Mouse (Mus musculus): ENCODE data around the gene B4gat1. TPM values are rescaled to one million over a fixed set of nuclear protein-coding genes. Genes with fewer than 3 reads are reported as not detected.

B4gat1 gene
- total and polyA plus RNA-seq, 3 experiments = 6.9 to 9.6 TPM; not detected in 1

DNA sequence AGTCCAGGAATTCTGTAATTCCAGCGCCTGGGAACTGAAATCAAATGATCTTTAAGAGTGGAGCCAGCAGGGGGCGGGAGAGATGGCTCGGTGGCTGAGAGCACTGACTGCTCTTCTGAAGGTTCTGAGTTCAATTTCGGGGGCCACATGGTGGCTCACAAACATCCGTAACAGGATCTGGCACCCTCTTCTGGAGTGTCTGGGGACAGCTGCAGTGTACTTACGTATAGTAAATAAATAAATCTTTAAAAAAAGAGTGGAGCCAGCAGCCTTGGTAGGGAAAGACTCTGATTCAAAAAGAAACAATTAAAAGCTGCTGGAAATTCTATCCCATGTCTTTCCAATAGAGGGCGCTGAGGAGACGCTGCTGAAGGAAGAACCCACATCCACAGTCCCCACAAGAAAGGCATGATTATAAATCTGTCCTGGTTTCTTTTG lies 23.6 kb upstream of the B4gat1 start:
- H3K9ac ChIP-seq (ENCODE audit: control insufficient read depth, low read depth, low read length, poor library complexity, severe bottlenecking) = no peak overlapping the region
- TF ChIP-seq TCF12 (IDR thresholded peaks at IDR 0.05; ENCODE audit: low read depth, low read length) (no peak), ZC3H11A (IDR thresholded peaks at IDR 0.05; ENCODE audit: low read depth, low read length) (peak; percentile 45; the same call in 1 of the 2 replicates), E2F4 (IDR thresholded peaks at IDR 0.05; ENCODE audit: borderline replicate concordance, low read depth, low read length) (no peak), ZMIZ1 (IDR thresholded peaks at IDR 0.05; ENCODE audit: low read depth, low read length) (no peak), GABPA (IDR thresholded peaks at IDR 0.05; ENCODE audit: low read depth, low read length) (no peak), ZNF384 (IDR thresholded peaks at IDR 0.05; ENCODE audit: low read depth, low read length) (no peak), HCFC1 (IDR thresholded peaks at IDR 0.05; ENCODE audit: low read depth, low read length) (no peak), RCOR1 (IDR thresholded peaks at IDR 0.05; ENCODE audit: low read depth, low read length) (no peak), ZKSCAN1 (IDR thresholded peaks at IDR 0.05; ENCODE audit: low read depth, low read length) (no peak), CTCF (IDR thresholded peaks at IDR 0.05 in 2 of 3, conservative IDR thresholded peaks at IDR 0.05 in 1 of 3; ENCODE audit: control insufficient read depth in 1 of 3, insufficient read depth in 1 of 3, low read depth in 2 of 3, low read length in 3 of 3, poor library complexity in 1 of 3, severe bottlenecking in 1 of 3) (peak; percentile 62 to 77 (median 74)), NELFE (IDR thresholded peaks at IDR 0.05; ENCODE audit: low read depth, low read length) (no peak), RAD21 (IDR thresholded peaks at IDR 0.05; ENCODE audit: low read depth, low read length) (peak; percentile 53), POLR2AphosphoS2 (IDR thresholded peaks at IDR 0.05; ENCODE audit: low read length) (no peak), SMC3 (IDR thresholded peaks at IDR 0.05; ENCODE audit: low read depth, low read length) (peak; percentile 47; the same call in 1 of the 2 replicates), GATA1 (IDR thresholded peaks at IDR 0.05; ENCODE audit: low read depth, low read length) (no peak), BHLHE40 (IDR thresholded peaks at IDR 0.05; ENCODE audit: borderline replicate concordance, low read depth, low read length) (no peak), USF2 (IDR thresholded peaks at IDR 0.05; ENCODE audit: borderline replicate concordance in 1 of 2, insufficient read depth in 1 of 2, low read depth in 1 of 2, low read length in 2 of 2) (no peak)
- H3K4me3 ChIP-seq (ENCODE audit: control insufficient read depth in 1 of 2, insufficient read depth in 1 of 2, low read depth in 2 of 2, low read length in 2 of 2) = no peak overlapping the region
- H3K9me3 ChIP-seq (replicated peaks; ENCODE audit: insufficient read depth, low read length) = no peaks in the 10 kb centered on the region
- H3K4me1 ChIP-seq (ENCODE audit: control insufficient read depth in 1 of 2, insufficient read depth in 2 of 2, low read length in 2 of 2) = peaks cover 0 to 8% of the 10 kb centered on the region in 2 experiments; a peak in 2 of 4 replicates
- peak; percentile 72 for DNase-seq (ENCODE audit: low read depth, low spot score)
- no peaks in the 10 kb centered on the region for H3K79me2 ChIP-seq (ENCODE audit: control insufficient read depth, insufficient read depth, low read length, poor library complexity)
- H3K27me3 ChIP-seq (ENCODE audit: control insufficient read depth in 1 of 2, insufficient read depth in 2 of 2, low read length in 2 of 2) = no peaks in the 10 kb centered on the region; a peak in 1 of 4 replicates
- H3K36me3 ChIP-seq (ENCODE audit: control insufficient read depth in 1 of 2, insufficient read depth in 2 of 2, low read length in 2 of 2) = peaks cover 0 to 3% of the 10 kb centered on the region in 2 experiments; a peak in 1 of 4 replicates
- no peak overlapping the region for H3K27ac ChIP-seq (ENCODE audit: control insufficient read depth, low read depth, low read length)

DNA sequence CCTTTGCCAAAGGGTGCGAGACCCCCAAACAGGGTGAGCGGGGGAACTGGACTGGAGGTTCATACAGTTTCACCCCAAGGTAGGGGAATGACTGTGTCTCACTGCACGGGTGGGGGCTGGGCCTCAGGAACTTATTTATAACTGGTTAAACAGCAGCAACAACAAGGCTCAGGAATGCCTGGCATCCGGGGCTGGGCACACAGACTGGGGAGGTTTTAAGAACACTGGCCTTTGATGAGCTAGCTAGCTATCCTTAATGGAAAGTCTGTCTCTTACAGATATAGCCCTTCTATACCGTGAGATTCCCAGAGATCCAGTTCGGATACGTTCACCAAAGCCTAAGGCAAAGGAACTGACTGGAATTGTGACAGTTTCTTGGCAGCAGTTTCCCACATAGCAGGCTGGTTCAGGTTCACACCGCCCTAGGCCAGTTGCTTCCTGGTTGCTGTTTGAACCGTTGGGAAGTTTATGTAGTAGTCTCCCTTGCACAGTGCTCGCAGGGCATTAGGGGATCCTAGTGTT lies 22.3 kb upstream of the B4gat1 start:
- no peak overlapping the region; a peak in 1 of 4 replicates for H3K4me3 ChIP-seq (ENCODE audit: control insufficient read depth in 1 of 2, insufficient read depth in 1 of 2, low read depth in 2 of 2, low read length in 2 of 2)
- H3K79me2 ChIP-seq (ENCODE audit: control insufficient read depth, insufficient read depth, low read length, poor library complexity) = no peaks in the 10 kb centered on the region
- peaks cover 0 to 3% of the 10 kb centered on the region in 2 experiments; a peak in 1 of 4 replicates for H3K36me3 ChIP-seq (ENCODE audit: control insufficient read depth in 1 of 2, insufficient read depth in 2 of 2, low read length in 2 of 2)
- peak overlapping the region; percentile 27 for H3K9ac ChIP-seq (ENCODE audit: control insufficient read depth, low read depth, low read length, poor library complexity, severe bottlenecking)
- DNase-seq (ENCODE audit: low read depth, low spot score) = no peak
- TF ChIP-seq CTCF (IDR thresholded peaks at IDR 0.05 in 2 of 3, conservative IDR thresholded peaks at IDR 0.05 in 1 of 3; ENCODE audit: control insufficient read depth in 1 of 3, insufficient read depth in 1 of 3, low read depth in 2 of 3, low read length in 3 of 3, poor library complexity in 1 of 3, severe bottlenecking in 1 of 3) (no peak), E2F4 (IDR thresholded peaks at IDR 0.05; ENCODE audit: borderline replicate concordance, low read depth, low read length) (no peak), NRF1 (IDR thresholded peaks at IDR 0.05; ENCODE audit: insufficient read depth, low read depth, low read length, poor library complexity, severe bottlenecking) (no peak)
- H3K9me3 ChIP-seq (replicated peaks; ENCODE audit: insufficient read depth, low read length) = no peaks in the 10 kb centered on the region
- peaks cover 0 to 8% of the 10 kb centered on the region in 2 experiments; a peak in 2 of 4 replicates for H3K4me1 ChIP-seq (ENCODE audit: control insufficient read depth in 1 of 2, insufficient read depth in 2 of 2, low read length in 2 of 2)
- H3K27me3 ChIP-seq (ENCODE audit: control insufficient read depth in 1 of 2, insufficient read depth in 2 of 2, low read length in 2 of 2) = no peaks in the 10 kb centered on the region; a peak in 1 of 4 replicates
- H3K27ac ChIP-seq (ENCODE audit: control insufficient read depth, low read depth, low read length) = no peak overlapping the region

Measured in MEL (cell line).